Mouse (Mus musculus): Measurements from ENCODE around the gene Ncam1. TPM values are rescaled to one million over a fixed set of nuclear protein-coding genes. Genes with fewer than 3 reads are reported as not detected.

Ncam1 gene
- polyA plus RNA-seq, 1 experiment = 1.1 TPM

DNA sequence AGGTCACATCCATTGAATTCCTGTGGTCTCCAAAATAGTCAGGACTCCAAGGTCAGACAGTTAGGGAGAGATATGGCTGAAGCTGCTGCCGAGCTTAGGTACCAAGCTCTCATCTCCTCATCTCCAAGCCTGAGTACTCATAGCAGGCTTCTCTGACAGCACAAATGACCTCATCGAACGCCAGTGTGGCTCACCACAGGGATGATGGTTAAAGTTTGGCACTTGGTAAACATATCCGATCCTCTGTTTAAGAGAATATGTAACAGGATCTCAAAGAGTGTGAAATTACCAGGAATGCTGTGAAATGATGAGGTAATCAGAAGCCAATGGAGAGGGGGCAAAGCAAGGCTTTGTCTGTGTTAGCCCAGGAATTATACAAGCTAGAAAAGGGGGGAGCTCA lies 6.1 kb downstream of the Ncam1 start:
- no peaks in the 10 kb centered on the region for H3K36me3 ChIP-seq (ENCODE audit: control insufficient read depth, insufficient read depth, low read length)
- TF ChIP-seq CTCF (IDR thresholded peaks at IDR 0.05; ENCODE audit: borderline replicate concordance, control insufficient read depth, extremely low read depth, insufficient read depth, low read length, poor library complexity) (no peak), POLR2A (IDR thresholded peaks at IDR 0.05; ENCODE audit: control insufficient read depth, extremely low read depth, insufficient read depth, low read length, poor library complexity) (no peak)
- H3K27me3 ChIP-seq (ENCODE audit: control insufficient read depth, insufficient read depth, low read length) = no peaks in the 10 kb centered on the region; the same call in 1 of the 2 replicates
- no peak for DNase-seq
- 0 out of 2 replicates have a peak, but pooled peaks cover 2% of the 10 kb centered on the region for H3K4me1 ChIP-seq (replicated peaks; ENCODE audit: control insufficient read depth, insufficient read depth, low read length)
- H3K27ac ChIP-seq (ENCODE audit: control insufficient read depth, insufficient read depth, low read length) = no peak overlapping the region
- H3K4me3 ChIP-seq (ENCODE audit: control insufficient read depth, insufficient read depth, low read length) = no peak overlapping the region
- WGBS = 86% methylated on average over 4 of the region's 4 CpGs

DNA sequence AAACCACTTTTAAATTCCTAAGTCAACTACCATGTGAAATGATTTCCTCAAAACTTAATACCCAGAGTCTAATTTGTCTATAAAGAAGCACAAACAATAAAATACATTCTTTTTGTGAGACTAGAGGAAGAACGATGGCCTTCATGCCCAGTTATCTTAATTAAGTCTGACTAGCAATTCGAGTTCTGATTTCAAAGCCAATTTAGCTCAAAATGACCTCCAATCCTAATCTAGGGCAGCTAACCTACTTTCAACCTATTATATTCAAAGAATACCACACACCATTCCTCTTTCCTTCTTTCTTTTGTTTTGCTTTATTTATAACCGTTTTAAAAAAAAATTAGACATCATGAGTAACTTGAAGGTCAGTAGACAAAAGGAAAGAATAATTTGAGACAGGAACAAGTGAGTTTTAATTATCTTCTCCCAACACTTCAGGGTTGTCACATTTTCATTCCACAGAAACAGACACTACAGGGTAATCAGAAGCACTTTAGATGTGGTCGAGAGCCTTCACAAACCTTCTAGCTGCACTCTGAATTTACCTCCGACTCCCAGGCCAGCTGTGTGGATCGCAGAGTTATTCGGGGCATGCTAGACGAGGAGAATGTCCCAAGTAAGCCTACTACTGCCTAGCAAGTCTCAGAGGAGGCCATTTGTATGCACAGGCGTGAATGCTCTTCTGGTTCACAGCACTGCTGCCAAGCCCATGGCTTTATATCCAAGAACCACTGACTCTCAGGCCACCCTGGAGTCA lies 17.5 kb downstream of the Ncam1 start:
- no peak for DNase-seq
- 88% methylated on average over 9 of the region's 9 CpGs for WGBS

DNA sequence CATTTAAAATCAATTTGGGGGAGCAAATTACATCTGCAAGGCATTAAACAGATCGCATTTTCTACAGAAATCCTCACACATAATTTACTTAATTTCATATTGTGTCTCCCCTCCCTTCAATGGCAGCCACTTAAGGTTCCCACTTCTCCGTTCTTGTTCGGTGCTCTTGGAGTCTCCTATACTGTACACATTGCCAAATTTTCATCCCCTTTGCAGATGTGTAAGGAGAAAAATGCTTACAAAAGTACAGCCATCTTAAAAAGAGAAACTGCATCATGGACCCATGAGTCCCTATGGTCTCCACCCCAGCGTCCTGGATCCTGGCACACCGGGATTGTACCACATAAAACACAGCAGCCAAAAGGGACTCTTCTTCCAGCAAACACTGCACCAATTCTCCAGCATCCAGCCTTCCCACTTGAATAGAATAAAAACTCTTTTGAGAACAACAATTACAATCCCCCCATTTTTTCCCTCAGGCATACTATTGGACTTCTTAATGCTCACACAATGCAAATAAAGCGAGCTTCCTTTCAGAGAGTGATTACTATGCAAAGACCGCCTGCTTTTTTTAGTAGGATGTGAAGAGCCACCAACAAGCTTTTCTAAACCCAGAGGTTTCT lies 21.6 kb downstream of the Ncam1 start:
- WGBS = 90% methylated on average over 7 of the region's 7 CpGs
- TF ChIP-seq POLR2A (IDR thresholded peaks at IDR 0.05; ENCODE audit: control insufficient read depth, extremely low read depth, insufficient read depth, low read length, poor library complexity) (no peak), CTCF (IDR thresholded peaks at IDR 0.05; ENCODE audit: borderline replicate concordance, control insufficient read depth, extremely low read depth, insufficient read depth, low read length, poor library complexity) (no peak)
- H3K4me3 ChIP-seq (ENCODE audit: control insufficient read depth, insufficient read depth, low read length) = no peak overlapping the region
- H3K4me1 ChIP-seq (replicated peaks; ENCODE audit: control insufficient read depth, insufficient read depth, low read length) = no peaks in the 10 kb centered on the region
- H3K27ac ChIP-seq (ENCODE audit: control insufficient read depth, insufficient read depth, low read length) = no peak overlapping the region
- H3K36me3 ChIP-seq (ENCODE audit: control insufficient read depth, insufficient read depth, low read length) = no peaks in the 10 kb centered on the region
- no peaks in the 10 kb centered on the region for H3K27me3 ChIP-seq (ENCODE audit: control insufficient read depth, insufficient read depth, low read length)
- DNase-seq = no peak

More for the DNA sequence above, 17.5 kb downstream of the Ncam1 start:
- Histone ChIP-seq H3K27ac (ENCODE audit: control insufficient read depth, insufficient read depth, low read length) (no peak overlapping the region), H3K4me3 (ENCODE audit: control insufficient read depth, insufficient read depth, low read length) (no peak overlapping the region), H3K4me1 (replicated peaks; ENCODE audit: control insufficient read depth, insufficient read depth, low read length) (no peaks in the 10 kb centered on the region), H3K36me3 (ENCODE audit: control insufficient read depth, insufficient read depth, low read length) (no peaks in the 10 kb centered on the region), H3K27me3 (ENCODE audit: control insufficient read depth, insufficient read depth, low read length) (no peaks in the 10 kb centered on the region)
- TF ChIP-seq POLR2A (IDR thresholded peaks at IDR 0.05; ENCODE audit: control insufficient read depth, extremely low read depth, insufficient read depth, low read length, poor library complexity) (no peak), CTCF (IDR thresholded peaks at IDR 0.05; ENCODE audit: borderline replicate concordance, control insufficient read depth, extremely low read depth, insufficient read depth, low read length, poor library complexity) (no peak)

DNA sequence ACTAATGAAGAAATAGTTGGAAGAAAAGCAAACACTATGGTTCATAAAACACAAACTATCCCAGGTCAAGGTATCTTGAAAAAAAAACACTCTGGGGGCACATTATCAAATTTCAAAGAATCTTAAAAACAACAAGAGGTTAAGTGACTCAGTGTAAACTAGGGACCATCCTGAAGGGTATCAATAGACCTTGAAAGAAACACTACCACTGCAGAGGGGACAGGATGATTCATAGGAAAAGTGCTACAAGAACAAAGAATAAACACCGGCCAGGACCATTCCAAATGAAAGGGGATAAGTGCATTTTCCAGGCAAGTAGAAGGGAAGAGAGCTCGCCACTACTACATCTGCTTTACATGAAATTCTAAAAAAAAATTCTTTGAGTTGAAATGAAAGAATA lies 32.1 kb downstream of the Ncam1 start:
- no peak for TF ChIP-seq POLR2A (IDR thresholded peaks at IDR 0.05; ENCODE audit: control insufficient read depth, extremely low read depth, insufficient read depth, low read length, poor library complexity)
- no peak for TF ChIP-seq CTCF (IDR thresholded peaks at IDR 0.05; ENCODE audit: borderline replicate concordance, control insufficient read depth, extremely low read depth, insufficient read depth, low read length, poor library complexity)
- no peak for DNase-seq
- H3K36me3 ChIP-seq (ENCODE audit: control insufficient read depth, insufficient read depth, low read length) = no peaks in the 10 kb centered on the region
- H3K27ac ChIP-seq (ENCODE audit: control insufficient read depth, insufficient read depth, low read length) = no peak overlapping the region
- no peaks in the 10 kb centered on the region for H3K4me1 ChIP-seq (replicated peaks; ENCODE audit: control insufficient read depth, insufficient read depth, low read length)
- H3K4me3 ChIP-seq (ENCODE audit: control insufficient read depth, insufficient read depth, low read length) = no peak overlapping the region
- WGBS = 75% methylated on average over 2 of the region's 2 CpGs
- no peaks in the 10 kb centered on the region for H3K27me3 ChIP-seq (ENCODE audit: control insufficient read depth, insufficient read depth, low read length)

DNA sequence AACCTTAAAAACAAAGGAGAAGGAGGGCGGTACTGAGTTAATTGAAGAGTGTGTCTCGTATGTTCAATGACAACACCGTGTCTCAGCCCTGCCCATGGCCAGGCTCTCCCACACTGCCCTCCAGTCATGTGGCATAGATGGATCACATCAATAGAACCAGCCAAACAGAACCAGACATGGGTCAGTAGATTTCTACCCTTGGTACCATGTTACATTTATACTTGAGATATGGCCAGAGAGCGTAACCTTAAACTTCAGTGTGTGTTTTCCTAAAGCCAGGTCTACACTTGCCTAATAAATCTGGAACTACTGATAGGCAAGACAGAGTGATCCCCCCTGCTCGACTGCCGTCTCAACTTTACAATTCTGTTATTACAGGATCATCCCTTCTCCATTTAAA lies 38.2 kb downstream of the Ncam1 start:
- TF ChIP-seq POLR2A (IDR thresholded peaks at IDR 0.05; ENCODE audit: control insufficient read depth, extremely low read depth, insufficient read depth, low read length, poor library complexity) (no peak), CTCF (IDR thresholded peaks at IDR 0.05; ENCODE audit: borderline replicate concordance, control insufficient read depth, extremely low read depth, insufficient read depth, low read length, poor library complexity) (no peak)
- Histone ChIP-seq H3K27ac (ENCODE audit: control insufficient read depth, insufficient read depth, low read length) (no peak overlapping the region), H3K4me1 (replicated peaks; ENCODE audit: control insufficient read depth, insufficient read depth, low read length) (no peaks in the 10 kb centered on the region), H3K4me3 (ENCODE audit: control insufficient read depth, insufficient read depth, low read length) (no peak overlapping the region), H3K36me3 (ENCODE audit: control insufficient read depth, insufficient read depth, low read length) (no peaks in the 10 kb centered on the region), H3K27me3 (ENCODE audit: control insufficient read depth, insufficient read depth, low read length) (no peaks in the 10 kb centered on the region)
- DNase-seq = no peak
- 89% methylated on average over 6 of the region's 6 CpGs for WGBS

DNA sequence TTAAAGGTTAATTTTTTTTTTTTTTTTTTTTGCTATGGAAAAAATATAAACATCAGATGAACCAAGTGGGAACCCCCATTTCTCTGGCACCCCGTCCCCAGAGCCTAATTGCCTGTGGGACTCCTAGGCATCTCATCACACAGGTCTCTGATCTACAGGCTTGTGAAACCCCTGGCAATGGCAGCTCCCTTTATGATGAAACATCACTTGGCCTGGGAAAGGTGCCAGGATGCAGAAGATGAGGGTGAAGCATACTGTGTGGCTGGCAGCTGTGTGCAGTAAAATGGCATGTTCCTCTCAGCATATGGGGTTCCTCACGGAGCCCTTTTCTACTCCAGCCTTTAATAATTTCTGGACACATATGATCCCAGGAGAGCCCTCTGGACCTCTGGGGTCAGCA lies 40.3 kb downstream of the Ncam1 start:
- no peaks in the 10 kb centered on the region for H3K36me3 ChIP-seq (ENCODE audit: control insufficient read depth, insufficient read depth, low read length)
- WGBS = 77% methylated on average over 2 of the region's 2 CpGs
- H3K27me3 ChIP-seq (ENCODE audit: control insufficient read depth, insufficient read depth, low read length) = no peaks in the 10 kb centered on the region
- no peak overlapping the region for H3K27ac ChIP-seq (ENCODE audit: control insufficient read depth, insufficient read depth, low read length)
- no peak for TF ChIP-seq CTCF (IDR thresholded peaks at IDR 0.05; ENCODE audit: borderline replicate concordance, control insufficient read depth, extremely low read depth, insufficient read depth, low read length, poor library complexity)
- H3K4me1 ChIP-seq (replicated peaks; ENCODE audit: control insufficient read depth, insufficient read depth, low read length) = no peaks in the 10 kb centered on the region
- H3K4me3 ChIP-seq (ENCODE audit: control insufficient read depth, insufficient read depth, low read length) = no peak overlapping the region
- no peak for DNase-seq

Measured in thymus, adult 2 months (tissue).